Mouse (Mus musculus) neural tube, embryonic 14.5 days (tissue): ENCODE results near the gene Dnaic2. TPM values are rescaled to one million over a fixed set of nuclear protein-coding genes. Genes with fewer than 3 reads are reported as not detected.

ENCODE experiments used
- ATAC-seq: fragments of 200-750 bp; cut with Nextera tagmentation; 2 replicates; pipeline ENCODE4 v1.8.0; 2017; ENCODE audit warnings: low read depth, mild to moderate bottlenecking, moderate TSS enrichment, moderate library complexity
- H3K27ac ChIP-seq: fragments of 300-500 bp; sonication (generic); 2 replicates; pipeline ENCODE4 v1.5.1; 2014; ENCODE audit warnings: low read depth, mild to moderate bottlenecking, control low read depth, low read length, moderate library complexity, mixed read lengths
- H3K27me3 ChIP-seq: fragments of 300-500 bp; sonication (generic); 2 replicates; pipeline ENCODE4 v1.6.1; 2014; ENCODE audit warnings: low read length; ENCODE audit not compliant: control insufficient read depth, insufficient read depth
- H3K36me3 ChIP-seq: fragments of 300-500 bp; sonication (generic); 2 replicates; pipeline ENCODE4 v1.6.1; 2014; ENCODE audit warnings: low read length, mixed read lengths; ENCODE audit not compliant: control insufficient read depth, insufficient read depth
- H3K4me1 ChIP-seq: fragments of 300-500 bp; sonication (generic); 2 replicates; pipeline ENCODE4 v1.6.1; 2014; ENCODE audit warnings: low read length; ENCODE audit not compliant: control insufficient read depth, insufficient read depth
- H3K4me2 ChIP-seq: fragments of 300-500 bp; sonication (generic); 2 replicates; pipeline ENCODE4 v1.6.1; 2014; ENCODE audit warnings: mild to moderate bottlenecking, low read depth, low read length, control low read depth
- H3K4me3 ChIP-seq: fragments of 300-500 bp; sonication (generic); 2 replicates; pipeline ENCODE4 v1.5.1; 2014; ENCODE audit warnings: low read depth, low read length, control low read depth, mixed read lengths
- H3K9ac ChIP-seq: fragments of 300-500 bp; sonication (generic); replicated peaks from 2 replicates; pipeline ENCODE4 v1.6.1; 2014; ENCODE audit warnings: low read depth, mild to moderate bottlenecking, control low read depth, low read length, mixed read lengths
- H3K9me3 ChIP-seq: fragments of 300-500 bp; sonication (generic); 2 replicates; pipeline ENCODE4 v1.6.1; 2016; ENCODE audit warnings: low read length; ENCODE audit not compliant: control insufficient read depth
- WGBS: fragments of 180-500 bp; shearing (Covaris S2); extraction: QIAGEN DNeasy Blood & Tissue Kit; methylation state at CpG from one replicate; pipeline ENCODE4 v1.1.7; 2014; 5-methylcytosine and 5-hydroxymethylcytosine counted together
- polyA plus RNA-seq: library from polyadenylated mRNA; unstranded; fragments of >200 nt; fragmentation: Nextera tagmentation; extraction: Ambion mirVana; gene quantifications from 2 replicates; pipeline ENCODE4 v1.2.1, GENCODE M21; 2014

Gene Dnaic2
- polyA plus RNA-seq, 1 experiment from 2014 or later = 0.71 TPM

- Histone ChIP-seq H3K36me3 (no peaks in the 10 kb centered on the region), H3K27me3 (no peaks in the 10 kb centered on the region), H3K27ac (no peak overlapping the region), H3K9me3 (no peaks in the 10 kb centered on the region), H3K9ac (no peak overlapping the region), H3K4me3 (no peak overlapping the region), H3K4me1 (peaks cover 4% of the 10 kb centered on the region; the same call in 1 of the 2 replicates), H3K4me2 (no peak overlapping the region)
- no peak for ATAC-seq
- 96% methylated on average over 7 of the region's 7 CpGs for WGBS
These were observed 28.7 kb upstream of the Dnaic2 start for GRCm38 (mm10) chr11:114698496-114698895.

- no peak overlapping the region for H3K4me2 ChIP-seq
- no peaks in the 10 kb centered on the region for H3K9me3 ChIP-seq
- H3K36me3 ChIP-seq = no peaks in the 10 kb centered on the region
- H3K9ac ChIP-seq = no peak overlapping the region
- no peak for ATAC-seq
- H3K27ac ChIP-seq = no peak overlapping the region
- peaks cover 10% of the 10 kb centered on the region for H3K4me1 ChIP-seq
- 75% methylated on average over 12 of the region's 12 CpGs for WGBS
- no peak overlapping the region for H3K4me3 ChIP-seq
- no peaks in the 10 kb centered on the region for H3K27me3 ChIP-seq
These were observed 27.7 kb upstream of the Dnaic2 start for GRCm38 (mm10) chr11:114699511-114699910.

GRCm38 (mm10) chr11:114702311-114702995 lies 24.8 kb upstream of the Dnaic2 start:
- H3K27ac ChIP-seq = 0 out of 2 replicates have a peak overlapping the region, but pooled peaks have one; percentile 48
- H3K4me3 ChIP-seq = no peak overlapping the region
- H3K9ac ChIP-seq = no peak overlapping the region
- ATAC-seq = no peak
- no peaks in the 10 kb centered on the region for H3K36me3 ChIP-seq
- peaks cover 14% of the 10 kb centered on the region for H3K4me1 ChIP-seq
- WGBS = 85% methylated on average over 15 of the region's 15 CpGs
- H3K9me3 ChIP-seq = no peaks in the 10 kb centered on the region
- no peaks in the 10 kb centered on the region for H3K27me3 ChIP-seq
- no peak overlapping the region for H3K4me2 ChIP-seq

GRCm38 (mm10) chr11:114702996-114703361 lies 24.2 kb upstream of the Dnaic2 start:
- no peak for ATAC-seq
- Histone ChIP-seq H3K27ac (no peak overlapping the region), H3K4me1 (peaks cover 14% of the 10 kb centered on the region)

GRCm38 (mm10) chr11:114704071-114704913 lies 22.9 kb upstream of the Dnaic2 start:
- no peak overlapping the region for H3K4me3 ChIP-seq
- no peak overlapping the region for H3K9ac ChIP-seq
- peak overlapping the region; percentile 40 for H3K27ac ChIP-seq
- peak overlapping the region; percentile 11; the same call in 1 of the 2 replicates for H3K4me2 ChIP-seq
- ATAC-seq = peak; percentile 92
- H3K27me3 ChIP-seq = no peaks in the 10 kb centered on the region
- H3K4me1 ChIP-seq = peaks cover 14% of the 10 kb centered on the region
- H3K36me3 ChIP-seq = no peaks in the 10 kb centered on the region
- H3K9me3 ChIP-seq = no peaks in the 10 kb centered on the region
- WGBS = 31% methylated on average over 22 of the region's 22 CpGs

More at GRCm38 (mm10) chr11:114702996-114703361, 24.2 kb upstream of the Dnaic2 start:
- Histone ChIP-seq H3K36me3 (no peaks in the 10 kb centered on the region), H3K4me3 (no peak overlapping the region), H3K9me3 (no peaks in the 10 kb centered on the region), H3K4me2 (no peak overlapping the region), H3K9ac (no peak overlapping the region), H3K27me3 (no peaks in the 10 kb centered on the region)
- WGBS = 81% methylated on average over 6 of the region's 6 CpGs

GRCm38 (mm10) chr11:114706358-114706757 lies 20.9 kb upstream of the Dnaic2 start:
- Histone ChIP-seq H3K27ac (no peak overlapping the region), H3K4me1 (peaks cover 14% of the 10 kb centered on the region), H3K4me2 (no peak overlapping the region), H3K36me3 (no peaks in the 10 kb centered on the region), H3K27me3 (no peaks in the 10 kb centered on the region), H3K9me3 (no peaks in the 10 kb centered on the region), H3K4me3 (no peak overlapping the region), H3K9ac (no peak overlapping the region)
- ATAC-seq = no peak
- 85% methylated on average over 5 of the region's 5 CpGs for WGBS

- no peaks in the 10 kb centered on the region for H3K27me3 ChIP-seq
- no peaks in the 10 kb centered on the region for H3K9me3 ChIP-seq
- ATAC-seq = no peak
- H3K4me1 ChIP-seq = no peaks in the 10 kb centered on the region
- H3K4me2 ChIP-seq = no peak overlapping the region
- H3K36me3 ChIP-seq = no peaks in the 10 kb centered on the region
- H3K27ac ChIP-seq = no peak overlapping the region
- no peak overlapping the region for H3K4me3 ChIP-seq
- no peak overlapping the region for H3K9ac ChIP-seq
- 85% methylated on average over 3 of the region's 3 CpGs for WGBS
These were observed 15.8 kb upstream of the Dnaic2 start for GRCm38 (mm10) chr11:114711393-114711792.

- Histone ChIP-seq H3K4me1 (no peaks in the 10 kb centered on the region), H3K9me3 (no peaks in the 10 kb centered on the region), H3K36me3 (no peaks in the 10 kb centered on the region), H3K4me2 (no peak overlapping the region), H3K9ac (no peak overlapping the region), H3K27ac (no peak overlapping the region), H3K27me3 (no peaks in the 10 kb centered on the region), H3K4me3 (no peak overlapping the region)
- WGBS = 31% methylated on average over 12 of the region's 12 CpGs
- peak; percentile 63; the same call in 1 of the 2 replicates for ATAC-seq
These were observed 15.3 kb upstream of the Dnaic2 start for GRCm38 (mm10) chr11:114711861-114712260.

- 84% methylated on average over 6 of the region's 6 CpGs for WGBS
- H3K4me1 ChIP-seq = no peaks in the 10 kb centered on the region
- ATAC-seq = no peak
- no peak overlapping the region for H3K4me2 ChIP-seq
- H3K9me3 ChIP-seq = no peaks in the 10 kb centered on the region
- no peak overlapping the region for H3K4me3 ChIP-seq
- no peak overlapping the region for H3K9ac ChIP-seq
- no peak overlapping the region for H3K27ac ChIP-seq
- no peaks in the 10 kb centered on the region for H3K36me3 ChIP-seq
- no peaks in the 10 kb centered on the region for H3K27me3 ChIP-seq
These were observed 12.7 kb upstream of the Dnaic2 start for GRCm38 (mm10) chr11:114714526-114714925.
